Mouse (Mus musculus): ENCODE results near the gene Eif2ak4. TPM values are rescaled to one million over a fixed set of nuclear protein-coding genes. Genes with fewer than 3 reads are reported as not detected.

Gene Eif2ak4
- polyA plus RNA-seq, 1 experiment from 2014 or later: 5.4 TPM

GRCm38 (mm10) chr2:118510447-118511310 lies 122.3 kb downstream of the Eif2ak4 start:
- WGBS: 46% methylated on average over 29 of the region's 29 CpGs
- H3K4me2 ChIP-seq: peak overlapping the region; percentile 28

GRCm38 (mm10) chr2:118511779-118512417 lies 123.5 kb downstream of the Eif2ak4 start:
- Histone ChIP-seq H3K27ac (peak overlapping the region; percentile 31), H3K36me3 (no peaks in the 10 kb centered on the region), H3K4me2 (no peak overlapping the region), H3K9ac (no peak overlapping the region), H3K4me3 (no peak overlapping the region), H3K9me3 (replicated peaks) (no peaks in the 10 kb centered on the region), H3K27me3 (no peaks in the 10 kb centered on the region), H3K4me1 (replicated peaks) (peaks cover 17% of the 10 kb centered on the region)
- ATAC-seq (replicated peaks; ENCODE audit: insufficient number of reproducible peaks, insufficient read depth, low FRiP score, low read depth): no peak
- WGBS: 55% methylated on average over 11 of the region's 11 CpGs

More at GRCm38 (mm10) chr2:118510447-118511310, 122.3 kb downstream of the Eif2ak4 start:
- no peaks in the 10 kb centered on the region for H3K9me3 ChIP-seq (replicated peaks)
- H3K27ac ChIP-seq: peak overlapping the region; percentile 78
- H3K9ac ChIP-seq: peak overlapping the region; percentile 37; the same call in 1 of the 2 replicates
- ATAC-seq (replicated peaks; ENCODE audit: insufficient number of reproducible peaks, insufficient read depth, low FRiP score, low read depth): peak; percentile 90
- peaks cover 17% of the 10 kb centered on the region for H3K4me1 ChIP-seq (replicated peaks)
- no peaks in the 10 kb centered on the region for H3K36me3 ChIP-seq
- no peaks in the 10 kb centered on the region for H3K27me3 ChIP-seq
- H3K4me3 ChIP-seq: no peak overlapping the region

- Histone ChIP-seq H3K27ac (peak overlapping the region; percentile 31), H3K4me2 (no peak overlapping the region), H3K27me3 (no peaks in the 10 kb centered on the region), H3K4me3 (no peak overlapping the region), H3K36me3 (no peaks in the 10 kb centered on the region), H3K9me3 (replicated peaks) (no peaks in the 10 kb centered on the region), H3K4me1 (replicated peaks) (peaks cover 17% of the 10 kb centered on the region), H3K9ac (no peak overlapping the region)
- WGBS: 74% methylated on average over 16 of the region's 16 CpGs
- ATAC-seq (replicated peaks; ENCODE audit: insufficient number of reproducible peaks, insufficient read depth, low FRiP score, low read depth): no peak
These were observed 124.3 kb downstream of the Eif2ak4 start for GRCm38 (mm10) chr2:118512418-118513377.

- H3K4me3 ChIP-seq: no peak overlapping the region
- H3K27me3 ChIP-seq: no peaks in the 10 kb centered on the region
- peak overlapping the region; percentile 53 for H3K27ac ChIP-seq
- no peak overlapping the region for H3K4me2 ChIP-seq
- no peaks in the 10 kb centered on the region for H3K36me3 ChIP-seq
- peak overlapping the region; percentile 24; the same call in 1 of the 2 replicates for H3K9ac ChIP-seq
- 42% methylated on average over 9 of the region's 9 CpGs for WGBS
- H3K4me1 ChIP-seq (replicated peaks): peaks cover 31% of the 10 kb centered on the region
- peak; percentile 70; the same call in 1 of the 2 replicates for ATAC-seq (replicated peaks; ENCODE audit: insufficient number of reproducible peaks, insufficient read depth, low FRiP score, low read depth)
- no peaks in the 10 kb centered on the region for H3K9me3 ChIP-seq (replicated peaks)
These were observed 131.9 kb downstream of the Eif2ak4 start for GRCm38 (mm10) chr2:118520042-118520933.

GRCm38 (mm10) chr2:118522265-118522664 lies 133.8 kb downstream of the Eif2ak4 start:
- H3K4me3 ChIP-seq: no peak overlapping the region
- ATAC-seq (replicated peaks; ENCODE audit: insufficient number of reproducible peaks, insufficient read depth, low FRiP score, low read depth): peak; percentile 48; the same call in 1 of the 2 replicates
- peak overlapping the region; percentile 13 for H3K27ac ChIP-seq
- no peaks in the 10 kb centered on the region for H3K36me3 ChIP-seq
- H3K9ac ChIP-seq: no peak overlapping the region
- no peak overlapping the region for H3K4me2 ChIP-seq
- H3K9me3 ChIP-seq (replicated peaks): no peaks in the 10 kb centered on the region
- WGBS: 4% methylated on average over 2 of the region's 2 CpGs
- peaks cover 31% of the 10 kb centered on the region for H3K4me1 ChIP-seq (replicated peaks)
- no peaks in the 10 kb centered on the region for H3K27me3 ChIP-seq

GRCm38 (mm10) chr2:118523163-118523730 lies 134.8 kb downstream of the Eif2ak4 start:
- 27% methylated on average over 5 of the region's 5 CpGs for WGBS
- Histone ChIP-seq H3K27ac (peak overlapping the region; percentile 13; the same call in 1 of the 2 replicates), H3K4me2 (no peak overlapping the region), H3K4me3 (no peak overlapping the region), H3K27me3 (no peaks in the 10 kb centered on the region), H3K9me3 (replicated peaks) (no peaks in the 10 kb centered on the region), H3K9ac (no peak overlapping the region), H3K4me1 (replicated peaks) (peaks cover 31% of the 10 kb centered on the region), H3K36me3 (no peaks in the 10 kb centered on the region)
- ATAC-seq (replicated peaks; ENCODE audit: insufficient number of reproducible peaks, insufficient read depth, low FRiP score, low read depth): no peak

GRCm38 (mm10) chr2:118524811-118525210 lies 136.4 kb downstream of the Eif2ak4 start:
- ATAC-seq (replicated peaks; ENCODE audit: insufficient number of reproducible peaks, insufficient read depth, low FRiP score, low read depth): no peak
- WGBS: 84% methylated on average over 3 of the region's 3 CpGs
- H3K9ac ChIP-seq: no peak overlapping the region
- H3K9me3 ChIP-seq (replicated peaks): no peaks in the 10 kb centered on the region
- H3K4me2 ChIP-seq: no peak overlapping the region
- no peaks in the 10 kb centered on the region for H3K27me3 ChIP-seq
- H3K4me1 ChIP-seq (replicated peaks): peaks cover 40% of the 10 kb centered on the region
- H3K4me3 ChIP-seq: no peak overlapping the region
- H3K36me3 ChIP-seq: no peaks in the 10 kb centered on the region
- no peak overlapping the region for H3K27ac ChIP-seq

Other genes starting within 250 kb of the Eif2ak4 start
- 0.10 and 0.16 TPM in 2 replicates for gene Fsip1, start 131.7 kb upstream of the Eif2ak4 start, polyA plus RNA-seq (2015; fragmentation: Nextera tagmentation; extraction: Ambion mirVana)
- 0.43 and 0.74 TPM in 2 replicates for gene Gpr176, start 15.2 kb upstream of the Eif2ak4 start, polyA plus RNA-seq (2015; fragmentation: Nextera tagmentation; extraction: Ambion mirVana)
- 194 and 204 TPM in 2 replicates for gene Srp14, start 91.1 kb downstream of the Eif2ak4 start, polyA plus RNA-seq (2015; fragmentation: Nextera tagmentation; extraction: Ambion mirVana)
- gene Bmf, start 161.1 kb downstream of the Eif2ak4 start, polyA plus RNA-seq (2015; fragmentation: Nextera tagmentation; extraction: Ambion mirVana): 1.9 and 3.8 TPM in 2 replicates
- gene Bub1b, start 209.6 kb downstream of the Eif2ak4 start, polyA plus RNA-seq (2015; fragmentation: Nextera tagmentation; extraction: Ambion mirVana): 56.7 and 74.8 TPM in 2 replicates